Mouse (Mus musculus): ENCODE measurements at regions not wholly inside any gene's neighbourhood (a gene's known extent, or its start where the extent isn't known, plus 50 kb on each side); places are given as distances from the start of the nearest gene placed in this dataset.

DNA sequence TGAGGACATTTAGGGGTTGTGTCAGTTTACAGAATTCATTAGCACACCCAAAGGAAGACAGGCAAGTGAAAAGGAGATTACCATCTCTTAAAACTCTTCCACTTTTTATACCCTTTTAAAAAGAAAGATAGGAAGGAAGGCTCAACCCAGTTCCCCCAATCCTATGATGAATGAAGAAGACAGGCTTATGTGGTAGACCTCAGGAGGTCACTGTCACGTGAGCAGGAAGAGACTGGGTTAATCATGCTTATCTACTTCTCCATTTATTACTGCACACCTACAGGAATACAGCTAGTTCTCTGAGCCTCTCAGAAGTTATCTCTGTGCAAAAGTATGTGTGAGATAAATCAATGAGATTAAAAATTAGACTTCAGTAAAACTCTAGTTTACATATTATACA lies 194.1 kb upstream of the A1bg start:
- no peak for TF ChIP-seq POLR2A (IDR thresholded peaks at IDR 0.05; ENCODE audit: control insufficient read depth, extremely low read depth, insufficient read depth, low read length, poor library complexity)
- no peak for TF ChIP-seq CTCF (IDR thresholded peaks at IDR 0.05; ENCODE audit: borderline replicate concordance, control insufficient read depth, extremely low read depth, insufficient read depth, low read length, poor library complexity)
